Mouse (Mus musculus) stomach, postnatal 0 days (tissue): ENCODE measurements at regions not wholly inside any gene's neighbourhood (a gene's known extent, or its start where the extent isn't known, plus 50 kb on each side); places are given as distances from the start of the nearest gene placed in this dataset.
A peak's percentile ranks its signal among the peaks of the same experiment; 100 is the strongest.

Experiments used
- ATAC-seq: fragments of 200-750 bp; cut with Nextera tagmentation; 2 replicates; pipeline ENCODE4 v1.8.0; 2017; ENCODE audit not compliant: low FRiP score, low TSS enrichment
- DNase-seq: peaks from one replicate; pipeline ENCODE4 v3.0.0-alpha.2; 2016; ENCODE audit warnings: low spot score
- H3K27ac ChIP-seq: fragments of 300-500 bp; sonication (generic); replicated peaks from 2 replicates; pipeline ENCODE4 v1.5.1; 2014; ENCODE audit warnings: mild to moderate bottlenecking, control low read depth
- H3K27me3 ChIP-seq: fragments of 300-500 bp; sonication (generic); 2 replicates; pipeline ENCODE4 v1.6.1; 2014; ENCODE audit warnings: low read length; ENCODE audit not compliant: control insufficient read depth, insufficient read depth
- H3K36me3 ChIP-seq: fragments of 300-500 bp; sonication (generic); 2 replicates; pipeline ENCODE4 v1.6.1; 2014; ENCODE audit warnings: low read length, mixed read lengths; ENCODE audit not compliant: control insufficient read depth, insufficient read depth
- H3K4me1 ChIP-seq: fragments of 300-500 bp; sonication (generic); replicated peaks from 2 replicates; pipeline ENCODE4 v1.6.1; 2014; ENCODE audit warnings: antibody characterized with exemption; ENCODE audit not compliant: control insufficient read depth, insufficient read depth
- H3K4me2 ChIP-seq: fragments of 300-500 bp; sonication (generic); replicated peaks from 2 replicates; pipeline ENCODE4 v1.6.1; 2014; ENCODE audit warnings: low read depth, mild to moderate bottlenecking, control low read depth, moderate library complexity
- H3K4me3 ChIP-seq: fragments of 300-500 bp; sonication (generic); 2 replicates; pipeline ENCODE4 v1.5.1; 2014; ENCODE audit warnings: low read depth, low read length, control low read depth
- H3K9ac ChIP-seq: fragments of 300-500 bp; sonication (generic); 2 replicates; pipeline ENCODE4 v1.6.1; 2014; ENCODE audit warnings: mild to moderate bottlenecking, low read length, control low read depth, mixed read lengths
- H3K9me3 ChIP-seq: fragments of 300-500 bp; sonication (generic); 2 replicates; pipeline ENCODE4 v1.6.1; 2016; ENCODE audit warnings: low read length; ENCODE audit not compliant: control insufficient read depth
- CTCF ChIP-seq: IDR thresholded peaks from 2 replicates; pipeline ENCODE4 v1.5.1; 2016; ENCODE audit warnings: antibody characterized with exemption, low read depth, mild to moderate bottlenecking, moderate library complexity
- EP300 ChIP-seq: optimal IDR thresholded peaks from 2 replicates; pipeline ENCODE3; 2016; ENCODE audit warnings: antibody characterized with exemption
- WGBS: fragments of 180-500 bp; shearing (Covaris S2); extraction: QIAGEN DNeasy Blood & Tissue Kit; methylation state at CpG from one replicate; pipeline ENCODE4 v1.1.7; 2014; 5-methylcytosine and 5-hydroxymethylcytosine counted together

DNA sequence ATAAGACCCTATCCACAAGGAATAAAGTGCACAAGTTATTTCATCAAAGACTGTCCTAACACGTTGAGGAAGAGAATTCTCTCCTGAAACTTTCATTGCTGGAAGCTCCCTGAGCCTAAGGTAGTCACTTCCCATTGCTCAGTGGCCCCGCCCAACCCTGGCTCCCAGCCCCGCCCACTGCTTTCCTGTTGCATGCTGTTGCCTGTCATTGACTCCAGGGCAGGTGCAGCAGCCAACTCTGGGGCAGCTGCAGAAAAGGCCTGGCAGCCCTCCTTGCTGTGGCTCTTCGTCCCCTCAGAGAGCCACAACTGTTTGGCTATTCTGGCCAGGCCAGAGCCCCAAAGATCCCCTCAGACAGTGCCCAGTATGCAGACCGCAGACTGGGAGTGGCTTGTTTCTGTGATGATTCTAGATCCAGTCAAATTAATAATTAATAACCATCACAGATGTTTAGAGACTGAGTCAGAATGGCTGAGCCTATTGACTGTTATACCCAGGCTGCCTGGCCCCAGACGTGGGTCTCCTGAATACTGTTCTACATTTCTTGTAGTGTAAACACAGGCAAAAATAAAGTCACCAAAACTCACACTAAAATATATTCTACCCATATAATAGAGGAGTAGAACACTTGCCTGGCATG lies 61.8 kb upstream of the Arl4c start:
- Histone ChIP-seq H3K4me2 (no peak overlapping the region), H3K9ac (no peak overlapping the region), H3K4me1 (no peaks in the 10 kb centered on the region), H3K27me3 (no peaks in the 10 kb centered on the region), H3K4me3 (no peak overlapping the region), H3K27ac (no peak overlapping the region), H3K36me3 (no peaks in the 10 kb centered on the region), H3K9me3 (no peaks in the 10 kb centered on the region)
- DNase-seq (peak; percentile 87), ATAC-seq (peak; percentile 85)
- WGBS, result 43% methylated on average over 6 of the region's 6 CpGs
- TF ChIP-seq EP300 (no peak), CTCF (no peak)

DNA sequence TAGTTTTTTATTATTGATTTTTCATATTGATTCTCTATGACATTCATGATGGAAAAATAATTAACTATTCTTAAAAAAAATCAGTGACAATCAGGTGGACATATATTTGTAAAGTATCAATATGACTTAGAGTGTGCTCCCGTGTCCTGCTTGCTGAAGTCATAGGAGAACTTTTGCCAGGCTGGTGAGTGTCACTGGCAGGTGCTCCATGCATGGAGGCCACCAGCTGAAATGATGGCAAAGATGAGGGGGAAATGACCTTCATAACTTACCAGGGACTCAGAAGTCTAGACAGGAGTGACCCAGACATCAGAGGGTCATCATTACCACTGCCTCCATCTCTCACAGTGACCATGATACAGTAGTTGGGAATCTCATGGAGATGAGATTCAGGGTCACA lies 62.5 kb upstream of the Arl4c start:
- ATAC-seq (no peak), DNase-seq (no peak)
- Histone ChIP-seq H3K36me3 (no peaks in the 10 kb centered on the region), H3K27me3 (no peaks in the 10 kb centered on the region), H3K9me3 (no peaks in the 10 kb centered on the region), H3K4me2 (no peak overlapping the region), H3K4me3 (no peak overlapping the region), H3K9ac (no peak overlapping the region), H3K27ac (no peak overlapping the region), H3K4me1 (no peaks in the 10 kb centered on the region)
- WGBS, result 95% methylated on average over 1 of the region's 1 CpGs
- TF ChIP-seq EP300 (no peak), CTCF (no peak)

DNA sequence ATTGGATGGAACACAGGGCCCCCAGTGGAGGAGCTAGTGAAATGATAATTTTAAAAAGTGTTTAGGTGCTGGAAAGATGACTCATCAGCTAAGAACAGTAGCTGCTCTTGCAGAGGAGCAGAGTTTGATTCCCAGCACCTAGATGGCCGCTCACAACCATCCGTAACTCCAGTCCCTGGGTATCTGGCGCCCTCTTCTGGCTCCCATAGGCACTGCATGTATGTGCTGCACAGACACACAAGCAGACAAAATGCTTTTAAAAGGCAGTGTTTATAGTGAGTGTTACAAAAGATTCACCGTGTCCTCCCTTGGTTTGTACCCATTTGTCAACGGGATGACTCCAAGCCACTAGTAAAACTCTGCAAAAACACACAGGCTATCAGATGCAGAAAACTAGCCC lies 75.0 kb upstream of the Arl4c start:
- 92% methylated on average over 5 of the region's 5 CpGs for WGBS
- Histone ChIP-seq H3K27ac (no peak overlapping the region), H3K4me2 (no peak overlapping the region), H3K4me1 (no peaks in the 10 kb centered on the region), H3K9ac (no peak overlapping the region), H3K27me3 (no peaks in the 10 kb centered on the region), H3K36me3 (no peaks in the 10 kb centered on the region), H3K9me3 (no peaks in the 10 kb centered on the region), H3K4me3 (no peak overlapping the region)
- DNase-seq (no peak), ATAC-seq (no peak)
- TF ChIP-seq CTCF, result peak; percentile 51
- no peak for TF ChIP-seq EP300

- WGBS, result 84% methylated on average over 4 of the region's 4 CpGs
- Histone ChIP-seq H3K9ac (no peak overlapping the region), H3K4me2 (no peak overlapping the region), H3K27ac (no peak overlapping the region), H3K9me3 (no peaks in the 10 kb centered on the region), H3K4me3 (no peak overlapping the region), H3K4me1 (no peaks in the 10 kb centered on the region), H3K36me3 (no peaks in the 10 kb centered on the region), H3K27me3 (no peaks in the 10 kb centered on the region)
- ATAC-seq (no peak), DNase-seq (no peak)
- no peak for TF ChIP-seq EP300
- no peak for TF ChIP-seq CTCF
Measured at GRCm38 (mm10) chr1:88780262-88780661, 78.2 kb upstream of the Arl4c start.

DNA sequence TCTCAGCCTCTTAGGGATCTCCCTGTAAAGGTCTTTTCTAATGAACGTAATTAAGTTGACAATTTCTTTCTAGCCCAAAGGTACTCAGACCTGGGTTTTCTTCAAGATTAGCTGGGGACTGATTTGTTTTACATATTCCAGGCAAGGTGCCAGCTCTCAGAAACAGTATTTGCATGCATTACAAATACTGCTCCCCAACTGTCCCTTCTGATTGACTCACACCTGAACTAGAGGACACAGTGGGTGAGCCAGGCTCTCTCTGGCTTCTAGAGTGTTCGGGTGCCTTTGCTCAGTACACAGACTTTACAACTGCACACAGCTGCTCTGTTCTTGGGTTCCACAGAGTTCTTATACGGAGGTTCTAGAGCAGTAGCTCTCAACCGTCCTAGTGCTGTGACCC lies 81.1 kb upstream of the Arl4c start:
- Histone ChIP-seq H3K27me3 (no peaks in the 10 kb centered on the region), H3K4me3 (no peak overlapping the region), H3K36me3 (no peaks in the 10 kb centered on the region), H3K9ac (no peak overlapping the region), H3K27ac (no peak overlapping the region), H3K4me2 (no peak overlapping the region), H3K4me1 (no peaks in the 10 kb centered on the region), H3K9me3 (no peaks in the 10 kb centered on the region)
- ATAC-seq, result peak; percentile 75; the same call in 1 of the 2 replicates
- 42% methylated on average over 4 of the region's 4 CpGs for WGBS
- TF ChIP-seq CTCF (no peak), EP300 (no peak)
- DNase-seq, result peak; percentile 55

GRCm38 (mm10) chr1:88784866-88785620 lies 83.0 kb upstream of the Arl4c start:
- no peak for ATAC-seq
- WGBS, result 57% methylated on average over 4 of the region's 5 CpGs
- no peak for TF ChIP-seq CTCF
- no peak for TF ChIP-seq EP300

More at GRCm38 (mm10) chr1:88784866-88785620, 83.0 kb upstream of the Arl4c start:
- Histone ChIP-seq H3K27me3 (no peaks in the 10 kb centered on the region), H3K27ac (no peak overlapping the region), H3K36me3 (no peaks in the 10 kb centered on the region), H3K4me2 (no peak overlapping the region), H3K9me3 (no peaks in the 10 kb centered on the region), H3K4me3 (no peak overlapping the region), H3K4me1 (no peaks in the 10 kb centered on the region), H3K9ac (no peak overlapping the region)
- no peak for DNase-seq
